Mouse (Mus musculus) G1E (cell line): ENCODE results near the gene Atg7.

Source experiments
- CTCF ChIP-seq: IDR thresholded peaks from 2 replicates; pipeline ENCODE4 v1.5.1; 2012; ENCODE audit warnings: low read depth, low read length, inconsistent platforms, mixed read lengths
- POLR2AphosphoS5 ChIP-seq: IDR thresholded peaks from 2 replicates; pipeline ENCODE4 v1.6.1; 2012; ENCODE audit warnings: low read depth, low read length, inconsistent platforms; ENCODE audit not compliant: insufficient replicate concordance
- TAL1 ChIP-seq: conservative IDR thresholded peaks from 2 replicates; pipeline ENCODE4 v1.6.1; 2012; ENCODE audit warnings: low read depth, low read length, inconsistent platforms, mixed read lengths

DNA sequence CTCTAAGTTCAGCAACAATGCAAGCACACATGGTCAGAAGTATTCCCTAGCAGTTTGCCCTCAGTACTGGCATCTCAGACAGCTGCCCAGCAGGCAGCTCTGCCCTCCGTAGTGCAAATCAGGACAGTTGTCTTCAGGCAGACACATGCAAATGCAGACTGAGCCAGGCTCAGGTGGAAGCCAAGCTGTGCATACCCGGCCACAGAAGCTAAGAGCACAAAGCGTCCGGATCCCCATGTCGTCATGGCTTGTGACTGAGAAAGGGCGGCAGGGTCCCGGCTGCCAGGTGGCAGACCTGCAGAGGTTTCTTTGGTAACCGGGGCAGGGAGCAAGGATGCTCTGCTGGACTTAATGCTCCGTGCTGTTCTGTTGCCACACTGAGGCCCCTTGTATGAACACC is 218.7 kb downstream of the Atg7 start:
- TF ChIP-seq CTCF, result no peak
- TF ChIP-seq TAL1, result no peak
- TF ChIP-seq POLR2AphosphoS5, result no peak
